Comparison of ENCODE assay signal across 8 mouse cellular contexts in genomic region chr11:75461743-75462252, GRCm38 (mm10). TPM values are rescaled to one million over a fixed set of nuclear protein-coding genes. Genes with fewer than 3 reads are reported as not detected.
DNase-seq lines count a peak whose midpoint lies in the region; ATAC-seq lines count a peak whose summit lies in the region.

No protein-coding gene starts in this region.

- H3K4me1 ChIP-seq in heart, embryonic 13.5 days, result peaks cover 39% of the 10 kb centered on the region
- H3K4me1 ChIP-seq in liver, embryonic 12.5 days, result peaks cover 71% of the 10 kb centered on the region

- peaks cover 3% of the 10 kb centered on the region; the same call in 1 of the 2 replicates for H3K9me3 ChIP-seq in heart, embryonic 13.5 days
- H3K9me3 ChIP-seq in liver, embryonic 12.5 days (replicated peaks), result no peaks in the 10 kb centered on the region

- H3K4me2 ChIP-seq in heart, embryonic 13.5 days, result peak overlapping the region; percentile 93
- peak overlapping the region; percentile 94 for H3K4me2 ChIP-seq in liver, embryonic 12.5 days

- WGBS in heart, embryonic 13.5 days, result under 1% methylated on average over 30 of the region's 30 CpGs
- 5% methylated on average over 27 of the region's 30 CpGs for WGBS in liver, embryonic 12.5 days (ENCODE audit: insufficient replicate concordance)

- H3K27me3 ChIP-seq in heart, embryonic 13.5 days (replicated peaks), result no peaks in the 10 kb centered on the region
- H3K27me3 ChIP-seq in liver, embryonic 12.5 days (replicated peaks), result no peaks in the 10 kb centered on the region

- no peak for DNase-seq in heart, adult 18-20 months
- peak; percentile 25 to 55 for DNase-seq in thymus, postnatal 10 days (ENCODE audit: low spot score in 2 of 2)
- no peak for DNase-seq in thymus, postnatal 25 days
- DNase-seq in urinary bladder, postnatal 4 days (ENCODE audit: low spot score in 2 of 2), result no peak
- no peak for DNase-seq in MN1 (ENCODE audit: low spot score)
- no peak for DNase-seq in lung, postnatal 4 days

- peak overlapping the region; percentile 85 for H3K4me3 ChIP-seq in heart, embryonic 13.5 days
- H3K4me3 ChIP-seq in liver, embryonic 12.5 days, result peak overlapping the region; percentile 86

- ATAC-seq in heart, embryonic 13.5 days (ENCODE audit: extremely low read depth, insufficient number of reproducible peaks, low FRiP score, low TSS enrichment), result peak; percentile 0; the same call in 1 of the 2 replicates
- ATAC-seq in liver, embryonic 12.5 days, result no peak

- H3K36me3 ChIP-seq in heart, embryonic 13.5 days, result peaks cover 31% of the 10 kb centered on the region
- peaks cover 34% of the 10 kb centered on the region for H3K36me3 ChIP-seq in liver, embryonic 12.5 days

- H3K9ac ChIP-seq in heart, embryonic 13.5 days, result peak overlapping the region; percentile 96
- H3K9ac ChIP-seq in liver, embryonic 12.5 days, result peak overlapping the region; percentile 90

- peak overlapping the region; percentile 99 for H3K27ac ChIP-seq in heart, embryonic 13.5 days (replicated peaks)
- H3K27ac ChIP-seq in liver, embryonic 12.5 days, result peak overlapping the region; percentile 100

RNA-seq across cellular contexts. Expression of gene Tlcd2, which starts 0.3 kb away (rescaled TPM):
- polyA plus RNA-seq in heart, embryonic 13.5 days (2015; fragmentation: Nextera tagmentation; extraction: Ambion mirVana), result 11.4 and 13.5 TPM in 2 replicates
- 1 to 10 TPM; 2.4 to 4.9 TPM for total RNA-seq in heart, adult 18-20 months (2021)
- 19.6 and 21.4 TPM in 2 replicates for polyA plus RNA-seq in liver, embryonic 12.5 days (2016; fragmentation: Nextera tagmentation; extraction: Ambion mirVana)

RNA-seq across cellular contexts. Expression of gene Wdr81, which starts 7.3 kb away (rescaled TPM):
- 3.7 and 3.8 TPM in 2 replicates for polyA plus RNA-seq in heart, embryonic 13.5 days (2015; fragmentation: Nextera tagmentation; extraction: Ambion mirVana)
- total RNA-seq in heart, adult 18-20 months (2021), result 1 to 10 TPM; 7.6 to 8.3 TPM
- 24.8 and 25.0 TPM in 2 replicates for polyA plus RNA-seq in liver, embryonic 12.5 days (2016; fragmentation: Nextera tagmentation; extraction: Ambion mirVana)

RNA-seq across cellular contexts. Expression of gene Serpinf2, which starts 22.4 kb away (rescaled TPM):
- polyA plus RNA-seq in heart, embryonic 13.5 days (2015; fragmentation: Nextera tagmentation; extraction: Ambion mirVana), result 1.5 and 14.5 TPM in 2 replicates
- not detected for total RNA-seq in heart, adult 18-20 months (2021)
- polyA plus RNA-seq in liver, embryonic 12.5 days (2016; fragmentation: Nextera tagmentation; extraction: Ambion mirVana), result 351 and 375 TPM in 2 replicates

RNA-seq across cellular contexts. Expression of gene Prpf8, which starts 24.8 kb away (rescaled TPM):
- polyA plus RNA-seq in heart, embryonic 13.5 days (2015; fragmentation: Nextera tagmentation; extraction: Ambion mirVana), result 31.6 and 32.1 TPM in 2 replicates
- total RNA-seq in heart, adult 18-20 months (2021), result 10 to 100 TPM; 86.5 to 92.7 TPM
- polyA plus RNA-seq in liver, embryonic 12.5 days (2016; fragmentation: Nextera tagmentation; extraction: Ambion mirVana), result 46.6 and 47.9 TPM in 2 replicates

RNA-seq across cellular contexts. Expression of gene Serpinf1, which starts 39.3 kb away (rescaled TPM):
- polyA plus RNA-seq in heart, embryonic 13.5 days (2015; fragmentation: Nextera tagmentation; extraction: Ambion mirVana), result 30.2 and 34.2 TPM in 2 replicates
- 10 to 100 TPM; 16.0 to 21.0 TPM for total RNA-seq in heart, adult 18-20 months (2021)
- 158 and 172 TPM in 2 replicates for polyA plus RNA-seq in liver, embryonic 12.5 days (2016; fragmentation: Nextera tagmentation; extraction: Ambion mirVana)

Comparison
In these comparisons a context has a peak if more than half of its experiments do, and no peak if none do; other contexts are left out.
1. DNase-seq: peak in thymus, postnatal 10 days (2 of 2); none in heart, adult 18-20 months (0 of 2), thymus, postnatal 25 days (single experiment), urinary bladder, postnatal 4 days (0 of 2), MN1 (single experiment) and lung, postnatal 4 days (0 of 2).
2. RNA of gene Serpinf2, which starts 22.4 kb away (polyA plus RNA-seq): 351 to 375 TPM in liver, embryonic 12.5 days; 1.5 to 14.5 TPM in heart, embryonic 13.5 days; every median in the first group is over 10 times any median in the second.